Mouse (Mus musculus) lung, embryonic 16.5 days (tissue): ENCODE measurements at regions not wholly inside any gene's neighbourhood (a gene's known extent, or its start where the extent isn't known, plus 50 kb on each side); places are given as distances from the start of the nearest gene placed in this dataset. TPM values are rescaled to one million over a fixed set of nuclear protein-coding genes. Genes with fewer than 3 reads are reported as not detected.

Experiments used
- ATAC-seq: fragments of 200-750 bp; cut with Nextera tagmentation; 2 replicates; pipeline ENCODE4 v1.8.0; 2017; ENCODE audit warnings: low read depth, mild to moderate bottlenecking, moderate library complexity
- H3K27ac ChIP-seq: fragments of 300-500 bp; sonication (generic); 2 replicates; pipeline ENCODE4 v1.5.1; 2014; ENCODE audit warnings: mild to moderate bottlenecking, control low read depth, low read length
- H3K27me3 ChIP-seq: fragments of 300-500 bp; sonication (generic); 2 replicates; pipeline ENCODE4 v1.6.1; 2014; ENCODE audit warnings: low read depth, low read length, mixed read lengths; ENCODE audit not compliant: control insufficient read depth, insufficient read depth
- H3K36me3 ChIP-seq: fragments of 300-500 bp; sonication (generic); 2 replicates; pipeline ENCODE4 v1.6.1; 2014; ENCODE audit warnings: low read length; ENCODE audit not compliant: control insufficient read depth, insufficient read depth
- H3K4me1 ChIP-seq: fragments of 300-500 bp; sonication (generic); replicated peaks from 2 replicates; pipeline ENCODE4 v1.6.1; 2014; ENCODE audit warnings: low read length, mixed read lengths; ENCODE audit not compliant: control insufficient read depth, insufficient read depth
- H3K4me2 ChIP-seq: fragments of 300-500 bp; sonication (generic); 2 replicates; pipeline ENCODE4 v1.6.1; 2014; ENCODE audit warnings: low read depth, low read length, control low read depth
- H3K4me3 ChIP-seq: fragments of 300-500 bp; sonication (generic); 2 replicates; pipeline ENCODE4 v1.5.1; 2014; ENCODE audit warnings: mild to moderate bottlenecking, low read length, control low read depth
- H3K9ac ChIP-seq: fragments of 300-500 bp; sonication (generic); 2 replicates; pipeline ENCODE4 v1.6.1; 2014; ENCODE audit warnings: low read length, control low read depth
- H3K9me3 ChIP-seq: fragments of 300-500 bp; sonication (generic); 2 replicates; pipeline ENCODE4 v1.6.1; 2016; ENCODE audit warnings: low read length; ENCODE audit not compliant: control insufficient read depth
- WGBS: fragments of 180-500 bp; shearing (Covaris S2); extraction: QIAGEN DNeasy Blood & Tissue Kit; methylation state at CpG from one replicate; pipeline ENCODE4 v1.1.7; 2014; 5-methylcytosine and 5-hydroxymethylcytosine counted together
- microRNA-seq: library from miRNA; unstranded; fragments of <30 nt; microRNA quantifications from one replicate; pipeline ENCODE4, GENCODE M21; 2016

DNA sequence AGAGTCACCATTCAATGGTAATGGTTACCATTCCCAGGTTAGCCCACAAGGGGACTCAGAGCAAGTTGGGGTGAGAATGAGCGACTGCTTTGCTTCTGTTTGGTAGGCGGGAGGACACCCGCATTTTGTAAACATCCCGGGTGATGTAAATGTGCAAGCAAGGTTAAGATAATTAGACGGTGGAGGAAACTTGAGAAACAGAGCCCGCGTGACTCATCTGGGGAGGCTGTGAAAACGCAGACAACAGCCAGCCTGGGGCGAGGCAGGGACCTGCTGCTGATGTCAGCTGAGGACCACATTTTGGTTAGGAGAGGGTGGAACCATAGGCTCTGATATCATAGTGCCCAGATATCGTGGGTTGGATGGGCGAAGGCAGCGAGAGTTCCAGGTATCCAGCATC is 52.6 kb upstream of the Zbtb40 start:
- Histone ChIP-seq H3K4me1 (no peaks in the 10 kb centered on the region), H3K27ac (no peak overlapping the region), H3K9ac (no peak overlapping the region), H3K9me3 (no peaks in the 10 kb centered on the region), H3K4me3 (no peak overlapping the region), H3K27me3 (peaks cover 7% of the 10 kb centered on the region), H3K4me2 (no peak overlapping the region), H3K36me3 (no peaks in the 10 kb centered on the region)
- no peak for ATAC-seq
- 78% methylated on average over 12 of the region's 12 CpGs for WGBS

DNA sequence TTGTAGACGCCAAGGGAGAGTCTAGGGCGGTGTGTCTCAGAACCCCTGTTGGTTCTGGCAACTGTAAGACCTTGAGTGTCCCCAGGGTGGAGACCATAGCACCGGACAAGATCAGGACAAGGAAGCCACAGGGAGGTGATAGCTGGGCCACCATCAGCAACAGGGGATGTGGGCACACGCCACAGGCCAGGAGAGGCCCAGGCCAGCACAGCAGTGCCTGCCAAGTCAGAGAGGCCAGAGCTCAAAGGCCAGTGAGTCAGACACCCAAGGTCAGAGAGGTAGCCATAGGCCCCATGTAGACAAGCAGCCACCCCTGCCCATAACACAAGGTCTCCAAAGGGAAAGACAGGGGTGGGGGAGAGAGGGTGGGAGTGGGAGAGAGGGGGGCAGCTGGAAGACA is 52.2 kb upstream of the Zbtb40 start:
- no peak for ATAC-seq
- Histone ChIP-seq H3K4me2 (no peak overlapping the region), H3K27me3 (peaks cover 7% of the 10 kb centered on the region), H3K4me3 (no peak overlapping the region), H3K4me1 (no peaks in the 10 kb centered on the region), H3K9me3 (no peaks in the 10 kb centered on the region), H3K9ac (no peak overlapping the region), H3K36me3 (no peaks in the 10 kb centered on the region), H3K27ac (no peak overlapping the region)
- WGBS = 96% methylated on average over 4 of the region's 4 CpGs

Small RNAs in the stretch of these regions (microRNA-seq; reads per million reads assigned to microRNA genes)
- gene Gm23263 = not detected
- gene Gm25399 = not detected
